Mouse (Mus musculus) CD4-positive, CD25-positive, alpha-beta regulatory T cell, adult 2 months (primary cell): Measurements from ENCODE around the gene Gm45837.

Experiments used
- DNase-seq: peaks from one replicate; pipeline ENCODE4 v3.0.0-alpha.2; 2012; ENCODE audit warnings: low read depth, low spot score

Gm45837 gene

DNA sequence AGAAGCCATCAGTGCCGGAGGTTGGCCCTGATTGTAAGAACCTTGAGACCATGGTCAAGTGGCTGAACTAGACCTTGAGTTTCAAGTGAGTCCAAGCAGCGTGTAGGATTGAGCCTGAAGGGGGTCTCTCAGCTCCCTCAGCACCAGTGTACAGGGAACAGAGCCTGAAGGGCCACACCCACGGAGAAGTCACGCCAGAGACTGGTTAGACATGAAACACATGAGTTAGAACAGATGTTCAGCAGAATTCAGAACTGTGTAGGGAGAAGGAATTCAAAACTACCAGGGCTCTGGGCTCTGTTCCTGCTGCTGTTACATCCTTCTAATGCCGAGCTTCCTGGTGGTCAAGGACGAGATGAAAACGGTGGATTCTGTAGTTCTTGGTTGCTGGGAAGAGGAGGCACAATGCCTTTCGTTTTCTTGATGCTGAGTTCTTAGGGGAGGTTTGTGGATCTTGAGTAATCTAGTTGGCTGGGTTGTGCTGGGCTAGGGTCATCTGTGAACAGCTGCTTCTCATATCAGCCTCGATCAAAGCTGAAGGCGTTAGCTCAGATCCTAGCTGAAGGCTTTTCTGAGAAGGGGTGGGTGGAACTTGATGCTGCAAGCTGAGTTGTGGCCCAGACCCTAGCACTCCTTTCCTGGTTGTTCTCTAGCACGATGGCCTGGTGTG is at the start of gene Gm45837:
Gene Gm45837 (plus strand): TSS at position 620 of the 670 bp plus-strand sequence.
- no peak for DNase-seq

DNA sequence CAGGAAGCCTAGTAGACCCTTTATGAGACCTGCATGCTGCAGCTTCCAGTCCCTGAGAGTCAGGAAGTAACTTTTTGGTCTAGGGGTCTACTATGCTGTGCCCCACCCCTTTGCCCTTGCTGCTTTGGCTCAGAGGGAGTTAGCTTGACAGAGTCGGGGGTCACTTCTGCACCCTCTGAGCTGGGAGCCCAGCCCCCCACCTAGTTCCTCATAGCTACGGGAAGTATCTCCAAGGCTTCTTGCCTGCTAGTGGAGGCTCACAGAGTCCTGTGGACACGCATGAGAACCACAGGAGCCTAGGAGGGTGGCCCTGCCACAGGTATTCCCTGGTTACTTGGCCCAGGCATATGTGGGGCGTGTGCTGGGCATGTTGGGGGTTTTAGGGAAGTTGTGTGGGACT is 49.7 kb upstream of the Gm45837 start:
- no peak for DNase-seq

DNA sequence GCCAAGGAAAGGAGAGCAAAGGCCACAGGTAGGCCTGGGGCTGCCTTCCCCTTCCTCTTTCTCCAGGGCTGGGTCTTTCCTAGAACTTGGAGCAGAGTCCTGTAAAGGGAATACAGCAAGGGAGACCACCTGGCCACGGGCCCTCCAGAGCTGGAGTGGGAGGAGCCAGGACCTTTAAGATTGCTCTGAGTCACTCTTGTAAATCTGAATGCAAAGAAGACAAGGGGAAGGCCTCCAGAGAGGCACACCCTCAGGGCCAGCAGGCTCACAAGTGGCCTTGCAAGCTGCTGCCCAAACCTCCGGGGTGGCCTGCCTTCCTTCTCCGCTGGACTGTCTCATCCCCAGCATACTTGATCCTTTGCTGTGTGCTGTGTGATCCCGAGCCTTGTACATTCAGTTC is 48.9 kb upstream of the Gm45837 start:
- DNase-seq, result no peak

DNA sequence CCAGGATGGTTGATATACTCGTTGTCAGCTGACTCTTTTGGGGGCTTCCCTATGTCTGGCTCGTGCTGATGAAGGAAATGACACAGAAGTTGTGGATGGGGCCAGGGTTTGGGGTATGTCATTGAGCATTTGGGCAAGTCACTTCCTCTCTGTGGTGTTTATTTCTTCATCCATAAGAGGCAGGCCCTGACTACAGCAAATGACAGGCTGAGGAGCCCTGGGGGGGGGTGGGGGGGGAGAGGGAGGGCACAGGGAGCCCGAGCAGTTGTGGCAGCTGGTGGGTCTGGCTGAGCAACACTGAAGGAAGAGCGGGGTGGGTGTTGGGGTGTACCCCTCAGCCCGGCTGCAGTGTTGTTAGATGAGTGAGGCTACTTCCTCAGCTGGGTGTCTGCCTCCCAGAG is 47.9 kb upstream of the Gm45837 start:
- no peak for DNase-seq

DNA sequence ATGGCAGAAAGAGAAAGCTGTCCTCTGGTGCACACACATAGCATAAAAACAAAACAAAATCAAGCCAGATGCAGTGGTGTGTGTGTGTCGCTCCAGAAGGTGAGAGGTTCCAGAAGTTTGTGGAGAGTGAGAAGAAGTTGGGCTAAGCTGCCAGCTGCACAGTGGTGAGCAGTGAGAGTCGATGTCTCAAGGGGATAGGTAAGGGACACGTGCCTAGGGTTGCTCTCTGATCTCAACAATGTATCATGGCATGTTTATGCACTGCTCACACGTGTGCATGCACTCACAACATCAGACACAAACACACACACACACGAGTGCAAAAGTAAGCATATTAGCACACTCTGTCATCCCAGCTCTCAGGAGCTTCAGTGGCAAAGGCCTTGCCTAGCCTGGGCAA is 46.8 kb upstream of the Gm45837 start:
- DNase-seq, result no peak

DNA sequence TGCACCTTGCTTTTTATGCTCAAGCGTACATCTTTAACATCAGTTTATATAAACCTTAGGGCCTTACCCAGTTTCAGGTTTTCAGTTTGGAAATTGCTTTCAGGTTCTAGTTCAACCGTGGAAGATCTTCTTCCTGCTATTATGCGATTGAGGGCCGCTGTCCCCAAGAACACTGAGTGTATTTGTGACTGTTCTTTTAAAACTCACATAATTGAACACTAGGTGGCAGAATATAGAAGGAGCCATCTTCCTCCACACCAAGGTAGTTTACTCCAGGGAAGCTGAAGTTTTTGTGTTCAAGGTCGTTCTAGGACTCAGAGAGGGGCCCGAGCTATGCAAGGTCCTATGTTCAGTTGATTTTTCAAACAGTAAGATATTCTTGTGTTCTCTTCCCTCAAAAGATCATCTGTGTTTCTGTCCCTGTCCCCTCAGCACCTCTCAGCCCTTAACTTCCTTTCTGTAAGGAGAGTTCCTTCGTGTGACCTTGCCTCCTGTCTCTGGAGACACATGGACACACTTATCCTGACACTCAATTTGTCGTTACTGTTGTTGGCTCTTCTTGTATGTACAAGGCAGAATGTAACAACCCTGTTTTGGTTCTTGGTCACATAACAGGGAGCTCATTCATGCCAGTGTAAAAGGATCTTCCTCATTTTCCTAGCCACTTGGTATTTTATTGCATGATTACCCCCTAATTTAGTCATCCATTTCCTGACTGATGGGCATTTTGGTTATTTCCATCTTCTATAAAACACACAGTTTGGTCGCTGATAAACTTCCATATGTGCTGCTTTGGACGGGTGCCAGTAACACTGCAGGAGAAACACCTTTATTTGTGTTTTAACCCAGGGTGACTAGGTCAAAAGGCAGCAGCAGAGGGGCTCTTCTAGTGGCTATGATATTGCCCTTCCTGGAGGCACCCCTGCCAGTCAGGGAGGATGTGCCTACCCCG is 42.5 kb upstream of the Gm45837 start:
- DNase-seq, result peak; percentile 31

DNA sequence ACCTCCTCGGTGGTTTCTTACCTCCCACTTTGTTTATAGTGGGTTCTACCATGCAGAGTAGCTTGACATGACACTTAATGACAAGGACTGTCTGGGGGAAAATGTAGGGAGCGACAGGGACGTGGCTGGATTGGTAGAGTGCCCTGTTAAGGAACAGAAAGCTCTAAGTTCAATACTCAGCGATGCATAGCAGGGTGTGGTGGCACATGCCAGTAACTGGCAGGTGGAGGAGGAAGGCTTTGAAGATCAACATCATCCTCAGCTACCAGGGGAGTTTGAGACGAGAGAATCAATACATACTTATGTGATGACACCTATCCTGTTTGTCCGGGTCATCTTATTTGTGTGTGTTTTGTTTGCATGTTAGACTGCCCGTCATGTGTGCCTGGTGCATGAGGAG is 41.0 kb upstream of the Gm45837 start:
- no peak for DNase-seq

DNA sequence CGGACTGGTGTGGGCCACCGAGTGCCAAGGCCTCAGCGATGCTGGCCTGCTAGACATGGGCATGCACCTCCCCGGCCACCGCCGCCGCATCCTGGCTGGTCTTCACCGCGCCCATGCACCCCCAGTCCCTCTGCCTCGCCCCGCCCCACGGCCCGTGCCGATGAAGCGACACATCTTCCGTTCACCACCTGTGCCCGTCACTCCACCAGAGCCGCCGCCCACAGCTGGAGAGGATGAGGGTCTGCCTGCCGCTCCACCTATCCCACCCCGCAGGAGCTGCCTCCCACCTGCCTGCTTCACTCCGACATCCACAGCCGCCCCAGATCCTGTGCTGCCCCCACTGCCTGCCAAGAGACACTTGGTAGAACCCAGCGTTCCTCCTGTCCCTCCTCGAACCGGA is 37.6 kb upstream of the Gm45837 start:
- no peak for DNase-seq

DNA sequence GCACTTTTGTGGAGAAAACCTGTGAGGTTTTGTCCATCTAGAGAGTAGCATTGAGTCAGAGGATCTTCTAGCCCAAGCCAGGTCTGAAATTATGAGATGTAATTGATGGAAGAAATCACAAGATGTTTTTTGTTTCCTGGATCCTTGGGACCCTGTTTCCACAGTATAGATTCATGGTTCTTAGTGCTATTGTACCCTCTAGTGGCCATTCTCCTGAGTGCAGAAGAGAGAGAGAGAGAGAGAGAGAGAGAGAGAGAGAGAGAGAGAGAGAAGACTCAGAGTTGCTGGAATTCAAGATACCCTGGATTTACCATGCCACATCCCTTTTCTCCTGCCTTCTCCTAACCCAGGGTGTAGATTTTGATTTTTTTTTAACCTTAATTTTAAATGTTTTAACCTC is 36.5 kb upstream of the Gm45837 start:
- peak; percentile 76 for DNase-seq

DNA sequence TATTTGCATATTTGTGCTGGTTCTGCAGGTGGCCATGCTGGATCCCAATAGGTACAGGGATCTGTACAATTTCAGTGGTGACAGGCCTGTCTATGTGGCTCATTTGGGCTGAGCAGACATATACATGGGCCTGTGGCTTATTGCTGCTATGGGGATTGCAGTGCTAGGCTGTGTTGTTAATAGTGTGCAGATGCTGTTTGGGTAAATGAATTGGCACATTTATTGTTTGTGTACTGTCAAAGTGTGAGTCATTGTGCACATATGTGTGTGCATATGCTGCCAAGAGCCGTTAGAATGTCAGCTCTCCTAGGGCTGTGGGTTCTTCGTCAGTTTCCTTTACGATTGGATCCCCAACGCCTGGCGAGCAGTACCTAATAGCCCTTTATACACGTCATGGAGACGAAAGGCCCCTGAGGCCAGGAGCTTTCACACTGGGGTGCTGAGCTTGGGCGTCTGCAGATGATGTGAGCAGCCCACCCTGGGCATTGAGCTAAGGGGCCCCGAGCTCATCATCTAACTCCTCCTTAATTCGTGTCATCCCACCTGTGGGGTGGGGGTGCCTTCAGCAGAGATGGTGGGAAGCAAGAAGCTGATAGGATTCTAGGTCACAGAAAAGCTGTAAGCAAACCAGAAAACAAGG is 33.9 kb upstream of the Gm45837 start:
- DNase-seq, result no peak

DNA sequence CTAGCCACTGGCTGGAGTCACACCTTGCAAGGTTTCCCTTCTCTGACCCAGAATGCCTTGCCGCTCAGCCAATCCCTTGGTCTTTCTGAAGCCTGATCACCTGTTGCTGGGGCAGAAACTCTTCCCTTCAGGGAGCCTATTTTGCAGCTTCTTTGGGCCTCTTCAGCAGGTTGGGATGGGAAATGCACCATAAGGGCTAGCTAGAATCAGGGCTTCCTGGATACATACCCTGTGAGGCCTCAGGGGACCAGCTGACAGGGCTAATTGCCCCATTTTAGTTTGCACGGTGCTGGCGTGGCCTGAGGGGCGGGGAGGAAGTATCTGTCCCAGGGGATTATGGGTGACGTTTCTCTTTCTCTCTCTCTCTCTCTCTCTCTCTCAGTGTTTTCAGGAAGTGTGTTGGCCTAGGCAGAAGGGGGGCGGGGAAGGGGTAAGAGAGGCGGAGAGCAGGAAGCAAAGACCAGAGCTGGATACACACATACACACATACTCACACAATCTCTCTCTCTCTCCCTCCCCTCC is 32.9 kb upstream of the Gm45837 start:
- DNase-seq, result peak; percentile 89

DNA sequence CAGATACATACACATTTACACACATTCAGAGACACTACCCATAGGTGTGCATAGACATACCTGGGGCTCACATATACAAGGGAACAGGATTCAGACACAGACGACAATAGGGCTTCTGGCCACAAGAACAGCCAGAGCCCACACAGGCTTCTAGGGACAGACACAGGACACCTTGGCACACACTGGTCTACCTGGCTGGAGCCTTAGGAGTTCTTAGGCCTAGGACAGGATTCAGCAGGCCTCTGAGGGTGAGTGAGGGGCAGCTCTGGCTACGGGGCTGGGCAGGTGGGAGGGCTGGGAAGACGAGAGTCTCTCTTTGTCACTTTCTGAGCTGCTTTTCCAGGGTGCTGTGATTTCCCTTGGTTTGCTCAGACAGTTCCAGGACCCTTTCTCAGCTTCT is 32.4 kb upstream of the Gm45837 start:
- no peak for DNase-seq

DNA sequence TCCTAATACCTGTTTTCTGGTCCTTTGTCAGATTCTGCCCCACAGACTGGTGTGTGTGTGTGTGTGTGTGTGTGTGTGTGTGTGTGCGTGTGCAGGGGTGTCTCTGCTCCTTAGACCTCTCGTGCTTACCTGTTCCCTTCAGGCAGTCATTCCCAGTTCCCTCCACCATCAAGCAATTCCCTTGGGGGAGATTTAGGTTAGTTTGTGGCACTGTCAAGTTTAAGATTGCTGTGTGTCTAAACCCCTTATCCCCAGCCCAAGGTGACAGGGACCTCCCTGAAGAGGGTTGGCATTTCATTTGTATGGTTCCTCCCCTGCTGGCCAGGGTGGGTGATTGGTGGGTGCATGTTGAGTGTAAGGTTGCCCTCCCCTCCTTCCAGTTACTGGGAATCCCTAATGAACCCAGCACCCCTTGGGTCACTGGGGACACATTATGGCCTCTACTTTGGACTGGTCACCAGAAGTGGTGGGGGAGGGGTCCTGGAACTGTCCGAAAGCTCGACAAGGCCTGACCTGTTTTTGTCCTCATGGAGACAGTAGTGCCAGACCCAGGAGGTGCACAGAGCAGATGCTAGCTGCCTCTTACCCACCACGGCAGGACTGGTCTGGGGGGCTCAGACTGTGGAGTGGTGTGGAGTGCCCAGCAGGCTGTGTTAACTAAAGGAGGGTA is 31.8 kb upstream of the Gm45837 start:
- peak; percentile 20 for DNase-seq

DNA sequence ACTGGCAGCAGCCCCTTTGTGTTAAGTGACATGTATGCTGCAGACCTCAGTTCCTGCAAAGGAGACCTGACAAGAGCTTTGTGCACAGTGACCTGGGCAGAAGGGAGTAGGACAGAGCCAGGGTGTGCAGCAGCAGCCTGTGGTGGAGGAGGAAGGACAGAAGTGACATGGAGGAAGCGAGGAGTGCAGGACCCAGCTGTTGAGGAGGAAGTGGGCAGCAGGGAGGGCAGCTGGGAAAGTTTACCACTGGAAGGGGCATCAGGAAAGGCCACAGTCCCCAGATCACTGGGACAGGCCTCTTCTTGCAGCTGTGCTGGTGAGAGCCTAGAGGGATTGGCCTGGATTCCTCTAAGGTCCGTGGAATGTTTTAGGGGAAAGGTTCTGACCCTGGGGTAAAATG is 31.0 kb upstream of the Gm45837 start:
- no peak for DNase-seq

DNA sequence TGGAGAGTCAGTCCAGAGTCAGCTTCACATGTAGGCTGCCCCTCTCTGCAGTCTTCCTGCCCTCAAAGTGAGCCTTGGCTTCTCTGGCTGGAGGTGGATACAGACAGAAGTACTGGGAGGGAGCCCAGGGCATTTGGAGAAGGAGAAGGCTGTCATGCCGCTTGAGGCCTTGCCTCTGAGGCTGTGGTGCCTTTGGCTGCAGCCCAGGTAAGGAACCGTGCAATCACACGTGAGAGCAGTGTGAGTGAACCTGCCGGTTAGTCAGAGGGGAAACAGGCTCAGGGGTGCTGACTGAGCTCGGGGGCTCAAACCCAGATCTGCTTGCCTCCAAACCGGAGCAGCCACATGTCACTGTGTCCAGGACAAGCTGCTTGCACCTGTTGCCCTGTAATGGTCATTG is 29.2 kb upstream of the Gm45837 start:
- no peak for DNase-seq

DNA sequence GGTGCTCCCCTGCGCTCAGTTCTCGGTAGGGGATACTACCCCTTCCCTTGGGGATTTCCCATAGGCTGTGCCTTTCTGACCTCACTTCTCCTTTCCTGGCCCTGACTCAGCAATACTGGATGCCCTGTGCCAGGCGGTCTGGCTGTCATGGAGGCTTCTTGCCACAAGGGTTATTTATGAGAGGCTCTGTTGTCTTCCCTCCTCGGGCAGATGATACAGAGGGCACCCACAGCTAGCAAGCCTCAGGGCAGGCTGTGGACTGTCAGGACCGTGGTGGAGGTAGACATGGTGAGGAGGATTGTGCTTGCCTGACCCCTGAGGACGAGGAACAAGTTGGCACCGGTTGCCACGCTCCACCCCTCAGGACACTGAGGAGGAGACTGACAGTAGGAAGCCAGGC is 28.3 kb upstream of the Gm45837 start:
- DNase-seq, result peak; percentile 20

DNA sequence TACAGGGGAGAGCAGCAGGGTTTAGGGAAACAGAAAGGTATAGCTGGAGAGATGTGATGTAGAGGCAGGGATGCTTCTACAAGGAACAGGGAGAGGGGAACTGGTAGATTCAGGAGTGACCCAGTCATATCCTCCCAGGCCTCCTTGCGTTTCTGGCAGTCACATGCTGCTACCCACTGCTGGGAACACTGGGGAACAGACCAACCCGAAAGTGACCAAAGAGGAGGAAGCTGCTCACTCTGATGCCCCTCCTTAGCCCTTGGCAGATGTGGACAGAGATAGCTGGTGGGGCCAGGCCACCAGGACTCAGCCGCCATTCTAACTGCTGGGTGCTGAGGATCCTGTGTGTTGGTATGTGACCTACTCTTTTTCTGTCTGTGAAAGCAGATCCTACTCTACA is 26.9 kb upstream of the Gm45837 start:
- no peak for DNase-seq

DNA sequence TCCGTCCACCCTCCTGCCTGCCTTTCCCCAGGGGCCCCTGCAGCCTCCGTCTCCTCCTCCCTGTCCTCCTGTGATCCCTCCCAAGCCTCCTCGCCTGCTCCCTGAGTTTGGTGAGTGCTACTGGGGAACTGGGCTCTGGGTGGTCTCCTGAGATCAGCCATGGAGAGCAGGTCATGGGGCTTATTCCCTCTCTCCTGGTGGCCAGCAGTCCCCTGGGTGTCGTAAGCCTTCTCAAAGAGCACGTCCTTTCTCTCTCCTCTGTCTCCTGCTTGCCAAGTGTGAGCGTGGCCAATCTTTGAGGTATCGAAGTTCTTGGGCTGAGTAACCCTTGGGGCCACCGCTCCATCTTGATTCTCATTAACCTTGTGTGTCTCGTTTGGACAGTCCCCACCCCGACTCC is 25.8 kb upstream of the Gm45837 start:
- DNase-seq, result no peak

DNA sequence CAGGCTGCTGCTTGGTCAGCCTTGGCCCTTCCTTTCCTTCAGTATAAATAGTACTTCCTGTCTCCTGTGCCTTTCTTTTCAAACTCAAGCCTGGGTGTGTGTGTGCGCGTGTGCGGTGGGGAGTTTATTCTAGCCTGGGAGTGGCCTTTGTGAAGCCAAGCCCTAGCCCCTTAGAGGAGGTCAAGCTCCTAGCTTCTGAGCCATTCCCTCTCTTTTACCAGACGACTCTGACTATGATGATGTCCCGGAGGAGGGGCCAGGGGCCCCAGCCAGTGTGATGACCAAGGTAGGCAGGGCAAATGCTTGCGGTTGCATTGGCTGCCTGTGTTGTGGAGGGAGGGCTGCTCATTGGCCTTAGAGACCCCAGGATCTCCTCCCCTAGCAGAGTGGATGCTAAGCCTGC is 25.4 kb upstream of the Gm45837 start:
- DNase-seq, result no peak

DNA sequence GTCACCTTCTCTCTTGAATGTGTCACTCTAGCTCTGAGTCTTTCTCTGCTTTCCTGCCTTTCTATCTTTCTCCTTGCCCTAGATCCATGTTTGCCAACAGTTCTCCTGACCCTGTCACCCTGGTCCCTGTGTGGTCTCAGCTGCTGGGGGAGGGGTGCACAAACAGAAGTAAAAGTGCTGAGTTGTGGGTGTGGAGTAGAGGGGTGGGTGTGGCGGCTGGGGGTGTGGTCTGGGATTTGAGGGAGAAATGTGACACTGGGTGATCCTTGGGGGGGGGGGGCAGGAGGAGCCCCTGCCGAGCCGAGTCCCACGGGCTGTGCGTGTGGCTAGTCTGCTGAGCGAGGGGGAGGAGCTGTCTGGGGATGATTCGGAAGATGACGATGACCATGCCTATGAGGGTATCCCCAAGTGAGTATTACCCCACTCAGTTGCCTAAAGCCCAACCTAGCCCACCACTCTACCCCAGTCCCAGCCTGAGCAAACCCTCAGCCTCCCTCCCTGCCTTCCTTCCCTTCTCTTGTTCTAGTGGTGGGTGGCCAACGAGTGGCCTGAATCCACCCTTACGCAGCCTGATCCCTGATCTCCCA is 24.7 kb upstream of the Gm45837 start:
- DNase-seq, result no peak

DNA sequence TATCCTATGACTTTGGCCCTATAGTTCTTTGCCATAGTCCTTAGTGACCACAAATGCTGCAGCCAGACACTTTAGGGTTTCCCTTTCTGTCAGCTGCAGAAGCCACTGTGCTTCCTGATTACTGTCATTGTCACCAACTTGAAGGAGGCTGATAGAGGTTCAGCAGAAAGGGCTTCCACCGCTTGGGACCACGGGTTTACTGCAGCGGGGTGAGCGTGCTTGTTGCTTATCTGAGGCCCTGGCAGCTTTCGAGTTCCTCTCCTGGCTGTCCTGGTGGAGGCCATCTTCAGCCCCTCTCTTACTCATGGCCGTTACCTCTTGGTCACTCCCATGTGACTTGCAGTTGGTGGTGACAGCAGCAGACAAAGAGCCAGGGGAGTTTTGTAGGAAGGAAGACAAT is 21.4 kb upstream of the Gm45837 start:
- no peak for DNase-seq
